Mouse (Mus musculus): ENCODE results near the gene Opcml.

Gene Opcml

DNA sequence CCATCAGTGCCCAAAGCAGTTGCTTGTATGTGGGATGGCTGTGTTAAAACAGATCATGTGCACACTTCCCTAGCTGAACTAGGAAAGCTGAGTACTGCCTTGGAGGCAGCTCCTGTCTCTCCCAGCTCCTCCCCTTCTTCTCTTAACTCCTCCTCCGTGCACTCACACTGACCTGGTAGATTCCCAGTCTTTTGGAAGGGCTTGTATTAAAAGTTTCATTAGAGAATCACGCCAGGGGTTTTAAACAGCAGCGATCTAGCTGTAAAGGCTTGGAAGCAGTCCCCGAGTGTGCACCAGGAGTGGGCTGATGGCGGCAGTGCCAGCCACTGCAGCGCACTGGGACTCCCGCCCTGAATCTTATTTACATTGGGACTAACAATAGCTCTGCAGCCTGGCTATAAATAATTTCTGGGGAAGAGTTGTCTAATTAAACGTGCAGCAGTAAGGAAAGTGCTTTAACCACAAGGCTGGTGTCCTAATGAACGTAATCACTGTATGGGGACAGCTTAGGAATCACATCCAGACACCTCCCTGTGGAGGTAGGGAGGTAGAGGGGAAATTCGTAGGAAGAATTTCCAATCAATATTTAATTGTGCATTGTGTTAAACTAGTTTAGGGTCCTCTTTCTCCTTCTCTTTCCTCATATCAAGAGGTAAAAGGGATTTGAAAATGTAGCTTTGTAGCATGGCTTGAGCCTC, 546.1 kb downstream of the Opcml start:
- DNase-seq = peak; percentile 28 to 44

DNA sequence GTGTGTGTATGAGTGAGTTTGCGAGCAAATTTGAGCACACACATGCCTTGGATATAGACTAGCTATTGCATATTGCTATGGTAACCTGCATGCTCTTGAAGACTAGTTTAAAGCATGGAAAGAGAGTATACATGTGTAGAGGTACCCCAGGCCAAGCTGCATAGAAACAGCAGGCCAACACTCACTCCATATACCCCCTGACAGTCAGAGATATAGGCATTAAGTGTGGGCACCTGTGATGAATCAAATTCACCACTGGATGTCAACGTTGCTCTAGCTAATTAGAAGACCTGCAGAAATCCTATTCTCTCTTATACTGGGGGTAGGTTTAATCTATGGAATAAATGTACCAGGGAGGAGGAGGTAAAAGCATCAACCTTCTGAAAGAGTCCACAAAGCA, 547.3 kb downstream of the Opcml start:
- peak in 1 of 2 experiments; percentile 49 for DNase-seq

DNA sequence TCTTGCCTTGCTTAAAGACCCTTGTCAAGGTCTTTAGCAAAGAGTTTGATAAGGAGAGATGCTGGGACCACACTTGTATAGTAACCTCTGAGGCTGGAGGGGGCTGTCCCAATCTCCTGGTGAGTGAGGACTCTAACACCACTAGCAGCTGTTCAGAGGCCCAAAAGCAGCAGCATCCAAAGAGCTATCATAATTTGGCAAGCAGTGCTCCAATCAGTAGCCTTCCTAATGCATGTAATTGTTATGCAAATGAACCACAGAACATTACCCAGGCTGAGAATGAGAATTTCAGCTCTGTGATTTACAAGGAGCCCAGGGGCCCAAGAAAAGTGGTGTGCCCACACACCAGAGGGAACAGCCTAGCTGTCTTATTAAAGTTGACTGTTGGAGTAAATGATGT, 564.4 kb downstream of the Opcml start:
- no peak for DNase-seq

DNA sequence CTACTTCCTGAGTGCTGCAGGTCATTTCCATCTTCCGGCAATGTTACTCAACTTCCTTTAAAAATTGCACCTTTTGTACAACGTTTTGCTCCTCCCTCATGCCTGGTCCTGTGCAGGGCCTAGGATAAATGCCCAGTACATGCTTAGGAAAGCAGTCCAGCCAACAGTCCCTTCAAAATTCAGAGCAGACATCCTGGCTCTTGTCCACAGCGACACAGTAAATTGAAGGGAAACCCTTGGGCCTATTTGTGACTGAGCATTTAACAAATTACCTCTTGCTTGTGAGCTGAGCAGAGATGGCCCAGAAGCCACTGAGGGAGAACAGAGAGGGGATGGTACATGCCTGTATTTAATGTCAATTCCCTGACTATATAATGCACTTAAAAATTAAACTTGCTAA, 567.4 kb downstream of the Opcml start:
- no peak for DNase-seq

DNA sequence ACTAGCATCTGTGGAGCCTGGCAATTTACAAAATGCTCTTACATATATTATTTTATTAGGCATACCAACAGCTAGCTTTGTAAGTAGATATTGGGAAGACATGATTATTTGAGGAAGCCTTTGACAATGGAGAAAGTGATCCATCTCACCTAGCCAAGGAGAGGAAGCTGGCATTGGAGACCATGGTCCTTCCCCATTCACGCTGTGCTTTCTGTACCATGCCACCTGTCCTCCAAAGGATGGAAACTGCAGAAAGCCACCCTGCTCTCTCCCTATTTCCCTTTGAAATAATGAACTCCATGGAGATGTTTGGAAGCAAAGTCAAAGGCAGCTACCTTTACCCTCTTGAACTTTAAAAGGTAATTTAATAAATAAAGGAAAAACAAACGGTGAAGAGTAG, 570.1 kb downstream of the Opcml start:
- peak; percentile 54 to 58 for DNase-seq

DNA sequence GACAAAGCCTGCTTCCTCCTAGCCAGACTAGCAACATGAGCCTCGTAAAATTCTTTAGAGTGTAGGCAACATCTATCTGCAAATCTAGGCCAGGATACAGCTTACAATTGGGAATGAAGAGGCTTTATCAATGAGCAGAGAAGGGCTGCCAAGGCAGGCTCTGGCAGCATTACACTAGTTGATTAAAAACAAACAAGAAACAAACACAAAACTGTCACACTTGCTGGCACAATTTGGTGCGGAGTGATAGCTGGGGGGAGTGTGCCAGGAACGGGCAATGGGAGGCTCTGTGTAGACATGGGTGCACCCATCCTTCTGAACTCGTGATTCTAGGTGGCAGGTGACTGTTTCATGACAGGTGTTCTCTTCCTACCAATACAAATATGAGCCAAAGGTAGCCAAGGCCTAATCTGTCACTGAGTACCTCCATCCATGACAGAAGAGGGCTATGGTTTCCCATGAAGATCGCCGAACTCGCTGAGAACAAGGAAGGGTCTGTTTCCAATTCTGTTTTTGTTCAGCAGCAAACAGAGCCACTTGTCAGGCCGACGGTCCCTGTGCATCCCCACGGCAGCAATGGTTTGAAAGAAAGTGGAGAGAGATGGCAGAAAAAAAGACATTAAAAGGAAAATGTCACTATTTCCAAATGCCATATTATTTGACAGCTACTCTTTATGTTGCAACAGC, 574.0 kb downstream of the Opcml start:
- no peak for DNase-seq

DNA sequence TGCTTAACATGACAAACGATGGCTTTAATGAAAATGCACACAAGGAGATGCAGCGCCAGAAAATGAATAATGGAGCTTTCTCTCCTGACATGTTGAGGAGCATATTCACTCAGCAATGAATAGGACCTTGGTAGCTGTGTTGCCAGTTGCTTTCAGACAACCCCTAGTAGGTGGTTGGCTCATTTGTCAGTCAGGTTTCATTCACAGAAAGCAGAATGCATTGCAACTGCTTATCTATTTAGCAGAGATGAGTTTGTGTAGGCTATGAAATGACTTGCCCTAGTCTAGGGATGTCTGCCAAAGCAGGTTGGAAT, 574.5 kb downstream of the Opcml start:
- DNase-seq = no peak

DNA sequence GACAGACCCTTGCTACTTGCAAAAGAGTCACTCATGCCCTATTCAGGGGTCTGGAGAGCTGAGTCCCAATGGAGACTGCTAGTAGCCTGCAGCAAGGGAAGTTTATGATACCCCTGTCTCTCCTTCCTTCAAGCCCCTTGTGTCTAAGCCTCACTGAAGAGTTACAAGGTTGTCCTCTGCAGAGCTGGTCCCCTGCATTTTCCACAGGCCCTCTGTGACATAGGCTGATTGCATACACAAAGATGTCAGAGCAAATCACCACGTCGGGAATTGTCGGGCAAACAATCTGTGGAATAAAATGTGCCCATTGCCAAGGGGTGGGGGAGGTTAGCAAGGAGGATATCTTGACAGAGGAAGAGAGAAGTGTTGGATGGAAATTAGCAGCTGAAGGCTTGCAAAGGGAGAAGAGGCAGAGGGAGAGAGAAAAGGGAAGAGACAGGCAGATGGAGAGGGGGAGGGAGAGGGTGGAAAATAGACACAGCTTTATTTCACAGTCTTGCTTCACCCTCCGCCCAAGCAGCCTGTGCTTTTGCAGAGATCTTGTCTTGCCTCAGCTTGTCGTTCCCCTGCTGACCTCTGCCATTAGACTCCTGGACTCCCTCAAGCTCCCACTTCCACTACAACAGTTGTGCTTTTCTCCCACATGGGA, 596.1 kb downstream of the Opcml start:
- DNase-seq = peak; percentile 11 to 14

DNA sequence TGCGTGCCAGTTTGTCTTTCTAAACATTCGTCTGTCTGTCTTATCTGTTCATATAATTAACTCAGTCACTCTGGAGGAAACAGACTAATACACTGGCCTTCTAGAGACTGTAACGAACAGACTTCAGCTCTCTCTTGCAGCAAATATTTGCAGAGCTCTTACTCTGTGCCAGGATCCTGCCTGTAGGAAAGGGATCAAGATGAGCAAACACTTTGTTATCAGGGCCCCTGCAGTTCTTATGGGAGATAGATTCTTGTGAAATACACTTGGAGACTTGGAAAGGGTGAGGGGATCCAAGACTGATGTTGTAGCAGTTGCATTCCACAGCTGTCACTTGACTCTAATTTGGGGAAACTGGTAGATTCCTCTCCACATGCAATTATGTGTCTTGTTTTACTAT, 604.6 kb downstream of the Opcml start:
- no peak for DNase-seq

DNA sequence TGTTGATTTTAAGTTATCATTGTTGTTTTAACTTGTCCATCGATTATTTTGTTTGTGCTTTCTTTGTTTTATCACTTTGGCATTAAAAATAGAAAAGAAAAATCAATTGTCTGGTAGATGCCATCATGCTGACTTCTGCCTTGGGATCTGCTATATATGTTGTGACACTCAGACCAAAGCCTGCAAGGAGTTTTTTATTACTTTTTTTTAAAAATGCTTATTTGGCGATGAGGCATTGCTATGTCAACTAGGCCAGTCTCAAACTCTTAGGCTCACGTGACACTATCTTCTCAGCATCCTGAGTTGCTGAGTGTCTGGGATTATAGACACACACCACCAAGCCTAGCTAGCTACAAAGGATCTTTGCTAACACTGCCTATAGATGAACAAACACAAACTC, 605.1 kb downstream of the Opcml start:
- no peak for DNase-seq

DNA sequence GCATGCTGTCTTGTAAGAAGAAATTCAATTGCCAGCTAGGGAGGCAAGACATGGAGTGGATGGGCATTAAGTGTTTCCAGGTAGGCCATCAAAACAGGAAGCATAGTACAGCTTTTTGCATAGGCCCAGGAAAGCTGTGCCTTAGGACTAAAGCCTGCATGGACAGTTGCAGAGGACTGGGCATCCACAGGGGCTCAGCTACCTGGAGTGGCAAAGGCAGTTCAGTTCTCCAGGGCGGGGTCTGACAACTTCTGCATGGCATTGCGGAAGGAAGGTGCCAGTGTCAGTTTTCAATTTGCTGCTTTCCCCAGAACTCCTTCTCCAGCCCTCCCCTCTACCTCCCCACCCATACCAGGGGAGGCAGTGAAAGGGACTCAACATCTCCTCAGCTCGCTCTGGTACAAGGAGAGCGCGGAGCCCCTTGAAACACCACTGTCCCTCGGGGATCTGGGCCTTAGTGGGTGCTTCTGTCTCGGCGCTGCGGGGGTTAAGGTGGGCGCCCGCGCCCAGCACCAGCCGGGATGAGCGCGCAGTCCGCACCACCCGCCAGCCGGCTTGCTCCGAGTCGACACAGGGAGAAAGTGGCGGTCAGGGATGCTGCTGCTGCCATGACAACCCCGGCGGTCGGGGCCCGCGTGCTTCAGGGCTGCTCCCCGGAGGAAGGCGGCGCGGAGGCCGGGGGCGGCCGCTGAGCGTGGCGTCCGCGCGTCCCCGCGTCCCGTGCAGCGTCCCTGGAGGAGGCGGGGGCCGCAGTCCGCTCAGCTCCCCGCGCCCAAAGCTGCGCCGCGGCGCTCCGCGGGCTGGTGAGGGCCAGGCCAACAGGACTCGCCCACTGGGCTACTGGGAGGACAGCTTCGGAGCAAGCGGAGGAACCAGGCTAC, 612.4 kb downstream of the Opcml start:
- peak; percentile 75 for DNase-seq

DNA sequence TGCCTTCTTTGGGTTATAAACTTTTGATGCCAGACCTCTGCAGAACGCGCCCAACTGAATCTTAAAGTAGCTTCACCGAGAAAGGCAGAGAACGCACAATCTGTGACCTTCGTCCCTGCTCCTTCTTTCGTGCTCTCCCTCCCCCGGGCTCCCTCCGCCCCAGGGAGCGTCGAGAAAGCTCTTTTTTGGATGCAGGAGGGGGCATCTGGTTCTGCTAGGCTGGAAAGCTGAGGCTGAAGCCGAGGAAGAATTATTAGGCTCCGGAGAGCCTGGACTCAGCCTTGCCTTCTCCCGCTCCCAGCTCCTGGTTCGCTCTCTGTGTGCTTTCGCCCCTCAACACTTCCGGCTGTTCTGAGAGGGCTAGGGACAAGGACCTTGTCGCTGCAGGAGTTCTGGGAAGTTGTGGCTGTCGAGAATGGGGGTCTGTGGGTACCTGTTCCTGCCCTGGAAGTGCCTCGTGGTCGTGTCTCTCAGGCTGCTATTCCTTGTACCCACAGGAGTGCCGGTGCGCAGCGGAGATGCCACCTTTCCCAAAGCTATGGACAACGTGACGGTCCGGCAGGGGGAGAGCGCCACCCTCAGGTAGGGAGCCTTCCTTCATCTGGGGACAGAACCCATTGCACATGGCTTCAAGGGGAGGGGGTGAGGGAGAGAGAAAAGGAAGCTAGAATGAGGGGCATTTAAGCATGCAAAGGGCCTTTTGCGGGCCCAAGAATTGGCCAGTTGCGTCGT, 613.4 kb downstream of the Opcml start:
- peak; percentile 91 to 92 for DNase-seq

DNA sequence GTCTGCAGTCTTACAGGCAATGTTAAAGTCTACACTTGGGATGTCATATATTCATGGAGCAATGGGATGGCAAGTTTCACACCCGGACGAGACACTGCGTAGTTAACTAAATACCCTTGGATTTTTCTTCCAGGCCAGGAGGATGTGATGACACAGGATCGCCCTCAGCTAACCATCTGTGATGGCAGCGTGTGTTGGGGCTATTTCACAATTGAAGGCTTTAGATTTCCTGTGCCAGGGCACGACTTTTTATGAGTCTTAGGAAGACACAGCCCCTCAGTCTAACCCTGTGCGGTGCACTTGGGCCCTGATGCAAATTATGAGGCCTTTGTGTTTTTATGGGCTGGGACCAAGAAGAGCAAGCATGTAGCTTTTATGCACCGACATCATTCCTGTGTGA, 614.0 kb downstream of the Opcml start:
- DNase-seq = peak; percentile 44 to 65

DNA sequence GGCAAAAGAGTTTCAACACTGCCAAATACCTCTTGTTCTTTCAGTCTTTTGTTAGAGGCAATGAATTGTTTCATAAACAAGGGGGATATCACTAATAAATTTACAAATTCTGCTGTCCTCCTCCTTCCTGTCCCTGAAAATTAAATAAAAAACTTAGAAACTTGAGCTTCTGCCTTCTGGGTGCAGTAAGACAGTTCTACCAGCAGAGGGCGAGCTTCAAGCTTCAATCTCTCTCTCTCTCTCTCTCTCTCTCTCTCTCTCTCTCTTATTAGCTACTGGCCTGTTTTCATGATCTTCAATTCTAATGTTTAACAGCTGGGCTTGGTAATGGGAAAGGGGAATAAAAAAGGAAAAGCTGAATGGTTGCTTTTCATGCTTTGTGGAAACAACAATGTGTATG, 615.2 kb downstream of the Opcml start:
- DNase-seq = peak; percentile 64 to 67

DNA sequence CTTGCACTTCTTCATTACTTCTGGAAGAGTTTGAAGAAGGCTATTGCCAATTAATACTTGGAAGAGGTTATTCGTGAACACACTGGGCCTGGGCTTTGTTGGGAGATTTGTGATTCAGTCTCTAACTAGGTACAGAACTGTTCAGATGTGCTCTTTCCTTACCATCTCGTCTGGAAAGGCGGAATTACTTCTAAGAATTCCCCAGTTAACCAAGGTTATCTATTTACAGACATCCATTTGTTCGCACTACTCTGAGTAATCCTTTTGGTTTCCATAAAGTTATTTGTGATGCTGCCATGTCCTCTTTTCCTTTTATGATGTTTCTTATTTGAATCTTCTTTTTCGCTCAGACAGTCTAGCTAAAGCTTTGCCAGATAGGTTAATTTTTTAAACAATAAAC, 630.2 kb downstream of the Opcml start:
- DNase-seq = no peak

DNA sequence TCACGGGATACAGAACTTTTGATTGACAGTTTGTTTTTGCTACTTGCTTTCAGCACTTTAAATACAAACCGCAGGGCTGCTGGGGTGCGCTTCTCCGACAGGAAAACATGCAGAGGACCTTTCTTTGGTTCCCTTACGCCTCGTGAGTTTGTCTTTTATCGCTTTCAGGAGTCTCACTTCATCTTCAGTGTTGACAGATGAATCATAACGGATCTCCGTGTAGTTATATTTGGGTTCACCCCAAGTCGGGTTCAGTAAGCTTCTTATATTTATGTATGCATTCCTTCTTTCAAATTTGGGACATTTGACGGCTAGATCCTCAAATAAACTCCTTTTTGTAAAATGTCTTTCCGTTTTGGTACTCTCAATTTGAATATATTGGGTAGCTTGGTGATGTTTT, 632.8 kb downstream of the Opcml start:
- no peak for DNase-seq

DNA sequence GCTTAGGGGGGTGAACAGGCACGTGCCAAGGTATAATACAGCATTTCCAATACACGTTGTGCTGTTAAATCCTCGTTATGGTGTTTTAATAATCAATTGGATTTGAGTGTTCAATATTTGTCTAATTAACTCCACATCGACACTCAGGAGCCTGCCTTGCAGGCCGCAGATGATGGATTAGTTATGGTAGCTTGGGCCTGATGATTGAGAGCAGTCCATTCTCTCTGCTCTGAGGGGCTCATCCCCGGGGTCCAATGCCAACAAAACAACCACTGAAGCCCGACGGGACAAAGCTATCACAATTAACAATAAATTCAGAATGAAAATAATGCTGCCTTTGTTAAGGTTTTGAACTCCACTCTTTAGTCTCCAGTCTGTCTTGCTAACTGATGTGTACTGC, 641.6 kb downstream of the Opcml start:
- DNase-seq = peak in 1 of 2 experiments; percentile 1

DNA sequence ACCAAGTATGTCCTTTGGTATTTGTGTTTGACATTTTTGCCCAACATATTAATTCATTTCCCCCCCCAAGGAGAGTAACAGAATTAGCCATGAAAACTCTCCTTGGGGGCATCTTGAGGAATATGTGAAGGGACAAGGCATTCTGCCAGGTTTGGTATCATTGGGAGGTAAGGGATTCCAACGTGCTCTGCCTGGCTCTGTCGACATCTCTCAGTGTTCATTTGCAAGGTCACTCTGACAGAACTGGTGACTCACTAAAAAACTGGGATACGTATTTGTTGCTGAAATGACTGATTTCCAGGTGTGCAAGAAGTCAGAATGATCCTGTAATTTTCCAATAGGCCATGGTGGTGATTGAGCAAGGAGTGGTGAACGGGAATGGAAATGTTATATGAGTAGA, 648.2 kb downstream of the Opcml start:
- DNase-seq = no peak

DNA sequence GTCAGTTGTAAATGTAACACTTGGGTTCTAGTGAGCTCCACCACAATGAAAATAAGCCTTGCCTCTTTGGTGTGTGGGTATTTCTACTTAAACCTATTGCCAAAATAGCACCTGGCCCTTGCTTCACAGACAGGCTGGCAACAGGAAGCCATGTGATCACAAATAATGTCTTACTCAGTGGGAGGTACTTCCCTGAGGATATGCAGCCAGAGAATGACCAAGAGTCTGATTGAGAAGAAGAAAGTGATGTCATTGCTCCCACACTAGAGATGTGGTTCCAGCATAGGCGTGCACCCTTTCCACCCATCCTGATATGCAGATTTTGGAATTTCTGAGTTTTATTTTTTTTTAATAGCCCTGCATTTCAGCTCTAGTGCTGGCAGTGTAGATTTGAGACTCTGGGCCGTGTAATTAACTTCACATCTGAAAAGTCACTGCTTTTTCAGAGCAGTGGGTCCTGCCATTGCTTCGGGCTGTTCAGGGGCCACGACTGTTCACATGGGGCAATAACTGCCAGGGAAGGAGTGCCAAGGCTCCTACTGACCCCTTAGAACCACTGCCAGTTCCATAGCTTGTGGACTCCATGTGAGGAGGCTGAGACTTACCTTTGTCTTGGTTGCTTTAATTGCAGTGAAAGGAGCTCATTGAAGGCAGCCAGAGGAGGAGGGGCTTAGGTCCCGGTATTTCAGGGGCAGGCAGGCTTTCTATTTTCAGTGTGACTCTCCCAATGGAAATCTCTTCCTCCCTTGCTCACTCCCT, 649.0 kb downstream of the Opcml start:
- peak; percentile 39 to 66 for DNase-seq

DNA sequence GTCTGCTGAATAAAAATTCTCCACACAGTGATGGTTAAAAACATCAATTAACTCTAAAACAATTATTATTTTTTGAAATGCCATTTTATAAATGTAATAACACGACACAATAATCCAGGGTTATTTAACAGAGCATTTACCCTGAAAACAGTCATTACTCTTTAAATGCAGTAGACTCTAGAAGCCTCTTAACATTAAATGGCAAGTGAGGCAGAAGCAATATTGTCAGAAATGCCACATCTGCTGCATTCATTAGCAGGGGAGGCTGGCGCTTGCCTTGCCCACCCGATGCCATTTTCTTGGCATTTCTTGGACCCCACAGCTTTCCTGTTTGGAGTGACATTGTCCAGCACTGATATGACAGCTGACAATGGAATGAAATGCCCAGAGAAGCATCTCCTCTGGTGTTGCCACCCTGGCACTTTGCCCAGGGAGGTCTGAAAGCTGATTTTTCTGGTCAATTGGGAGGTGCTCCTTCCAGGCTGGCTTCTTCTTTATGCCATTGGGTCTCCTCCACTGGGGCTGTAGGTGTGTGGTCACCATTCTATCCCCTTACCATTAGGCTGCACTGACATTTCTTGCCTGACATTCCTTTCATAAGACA, 649.7 kb downstream of the Opcml start:
- DNase-seq = peak; percentile 31 to 52

DNA sequence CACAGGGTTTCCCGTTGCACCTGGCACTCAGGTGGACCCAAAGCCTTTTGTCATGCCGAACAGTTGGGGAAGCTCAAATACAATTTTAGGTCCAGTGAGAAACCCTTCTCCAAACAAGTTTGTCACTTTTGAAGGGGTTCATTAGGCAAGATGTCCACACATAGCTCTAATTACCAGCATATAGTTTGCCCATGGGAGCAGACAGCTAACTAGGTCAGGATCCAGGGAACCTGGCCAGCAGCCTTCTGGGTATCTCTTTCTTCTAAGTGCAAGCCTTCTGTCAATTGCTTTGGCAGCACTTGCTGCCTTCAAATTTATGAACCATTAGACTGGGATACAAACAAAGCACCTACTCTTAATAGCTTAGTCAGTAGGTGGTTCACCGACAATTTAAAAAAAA, 653.9 kb downstream of the Opcml start:
- DNase-seq = peak; percentile 90
